Mouse (Mus musculus): ENCODE results near the gene Ogfod1. TPM values are rescaled to one million over a fixed set of nuclear protein-coding genes. Genes with fewer than 3 reads are reported as not detected.

Gene Ogfod1
- 11.9 and 16.3 TPM in 2 replicates for polyA plus RNA-seq (2014; fragmentation: Nextera tagmentation; extraction: Ambion mirVana)

- Histone ChIP-seq H3K27me3 (ENCODE audit: control insufficient read depth, insufficient read depth, low read length) (no peaks in the 10 kb centered on the region), H3K36me3 (ENCODE audit: control insufficient read depth, insufficient read depth, low read length) (0 out of 2 replicates have a peak, but pooled peaks cover 7% of the 10 kb centered on the region), H3K4me1 (ENCODE audit: control insufficient read depth, insufficient read depth, low read length) (peaks cover 22% of the 10 kb centered on the region), H3K27ac (replicated peaks; ENCODE audit: low read depth, low read length) (peak within 1 kb of the TSS; percentile 76), H3K9me3 (ENCODE audit: control insufficient read depth, low read length) (no peaks in the 10 kb centered on the region), H3K4me3 (replicated peaks; ENCODE audit: low read depth, low read length) (peak within 1 kb of the TSS; percentile 84), H3K4me2 (ENCODE audit: low read length) (peak within 1 kb of the TSS; percentile 94), H3K9ac (replicated peaks; ENCODE audit: low read length) (peak within 1 kb of the TSS; percentile 64)
- DNase-seq: peak; percentile 99
- ATAC-seq (ENCODE audit: low FRiP score, low TSS enrichment): peak; percentile 100
- under 1% methylated on average over 40 of the region's 41 CpGs for WGBS
Measured at GRCm38 (mm10) chr8:94036944-94037524, at the start of gene Ogfod1, which contains the start of gene Nudt21. Gene Ogfod1, plus strand, starts transcription at chr8:94037198. Gene Nudt21, minus strand, starts transcription at chr8:94037031.

GRCm38 (mm10) chr8:93989739-93990138 lies 47.3 kb upstream of the Ogfod1 start:
- H3K27ac ChIP-seq (replicated peaks; ENCODE audit: low read depth, low read length): no peak overlapping the region
- 0 out of 2 replicates have a peak, but pooled peaks cover 3% of the 10 kb centered on the region for H3K9me3 ChIP-seq (ENCODE audit: control insufficient read depth, low read length)
- H3K9ac ChIP-seq (replicated peaks; ENCODE audit: low read length): no peak overlapping the region
- H3K4me2 ChIP-seq (ENCODE audit: low read length): no peak overlapping the region
- no peak overlapping the region for H3K4me3 ChIP-seq (replicated peaks; ENCODE audit: low read depth, low read length)
- DNase-seq (no peak), ATAC-seq (ENCODE audit: low FRiP score, low TSS enrichment) (no peak)
- H3K4me1 ChIP-seq (ENCODE audit: control insufficient read depth, insufficient read depth, low read length): no peaks in the 10 kb centered on the region
- H3K27me3 ChIP-seq (ENCODE audit: control insufficient read depth, insufficient read depth, low read length): no peaks in the 10 kb centered on the region
- H3K36me3 ChIP-seq (ENCODE audit: control insufficient read depth, insufficient read depth, low read length): peaks cover 45% of the 10 kb centered on the region
- WGBS: 98% methylated on average over 4 of the region's 4 CpGs

GRCm38 (mm10) chr8:93998961-93999360 lies 38.0 kb upstream of the Ogfod1 start:
- ATAC-seq (ENCODE audit: low FRiP score, low TSS enrichment) (no peak), DNase-seq (no peak)
- Histone ChIP-seq H3K36me3 (ENCODE audit: control insufficient read depth, insufficient read depth, low read length) (peaks cover 59% of the 10 kb centered on the region), H3K4me3 (replicated peaks; ENCODE audit: low read depth, low read length) (no peak overlapping the region), H3K27me3 (ENCODE audit: control insufficient read depth, insufficient read depth, low read length) (no peaks in the 10 kb centered on the region), H3K27ac (replicated peaks; ENCODE audit: low read depth, low read length) (no peak overlapping the region), H3K4me2 (ENCODE audit: low read length) (no peak overlapping the region), H3K4me1 (ENCODE audit: control insufficient read depth, insufficient read depth, low read length) (no peaks in the 10 kb centered on the region), H3K9me3 (ENCODE audit: control insufficient read depth, low read length) (no peaks in the 10 kb centered on the region), H3K9ac (replicated peaks; ENCODE audit: low read length) (no peak overlapping the region)
- WGBS: 91% methylated on average over 2 of the region's 2 CpGs

GRCm38 (mm10) chr8:94004139-94004538 lies 32.9 kb upstream of the Ogfod1 start:
- Histone ChIP-seq H3K36me3 (ENCODE audit: control insufficient read depth, insufficient read depth, low read length) (peaks cover 44% of the 10 kb centered on the region), H3K27ac (replicated peaks; ENCODE audit: low read depth, low read length) (no peak overlapping the region), H3K9ac (replicated peaks; ENCODE audit: low read length) (no peak overlapping the region), H3K4me3 (replicated peaks; ENCODE audit: low read depth, low read length) (no peak overlapping the region), H3K9me3 (ENCODE audit: control insufficient read depth, low read length) (no peaks in the 10 kb centered on the region), H3K4me2 (ENCODE audit: low read length) (no peak overlapping the region), H3K27me3 (ENCODE audit: control insufficient read depth, insufficient read depth, low read length) (no peaks in the 10 kb centered on the region), H3K4me1 (ENCODE audit: control insufficient read depth, insufficient read depth, low read length) (peaks cover 5% of the 10 kb centered on the region; the same call in 1 of the 2 replicates)
- DNase-seq (no peak), ATAC-seq (ENCODE audit: low FRiP score, low TSS enrichment) (no peak)
- 90% methylated on average over 9 of the region's 9 CpGs for WGBS

GRCm38 (mm10) chr8:94009243-94009845 lies 27.7 kb upstream of the Ogfod1 start:
- 66% methylated on average over 15 of the region's 15 CpGs for WGBS
- H3K4me1 ChIP-seq (ENCODE audit: control insufficient read depth, insufficient read depth, low read length): peaks cover 26% of the 10 kb centered on the region
- H3K36me3 ChIP-seq (ENCODE audit: control insufficient read depth, insufficient read depth, low read length): peaks cover 4% of the 10 kb centered on the region; the same call in 1 of the 2 replicates
- H3K4me2 ChIP-seq (ENCODE audit: low read length): 0 out of 2 replicates have a peak overlapping the region, but pooled peaks have one; percentile 0
- no peak overlapping the region for H3K27ac ChIP-seq (replicated peaks; ENCODE audit: low read depth, low read length)
- H3K9me3 ChIP-seq (ENCODE audit: control insufficient read depth, low read length): no peaks in the 10 kb centered on the region
- no peak overlapping the region for H3K4me3 ChIP-seq (replicated peaks; ENCODE audit: low read depth, low read length)
- no peak overlapping the region for H3K9ac ChIP-seq (replicated peaks; ENCODE audit: low read length)
- ATAC-seq (ENCODE audit: low FRiP score, low TSS enrichment) (no peak), DNase-seq (no peak)
- H3K27me3 ChIP-seq (ENCODE audit: control insufficient read depth, insufficient read depth, low read length): no peaks in the 10 kb centered on the region

- no peak overlapping the region for H3K4me3 ChIP-seq (replicated peaks; ENCODE audit: low read depth, low read length)
- peak overlapping the region; percentile 85 for H3K4me2 ChIP-seq (ENCODE audit: low read length)
- 45% methylated on average over 2 of the region's 2 CpGs for WGBS
Measured at GRCm38 (mm10) chr8:94010101-94010705, 26.8 kb upstream of the Ogfod1 start.

GRCm38 (mm10) chr8:94011076-94012012 lies 25.7 kb upstream of the Ogfod1 start:
- H3K4me3 ChIP-seq (replicated peaks; ENCODE audit: low read depth, low read length): peak overlapping the region; percentile 98
- WGBS: 5% methylated on average over 48 of the region's 48 CpGs
- ATAC-seq (ENCODE audit: low FRiP score, low TSS enrichment) (no peak), DNase-seq (peak; percentile 8)
- no peaks in the 10 kb centered on the region for H3K27me3 ChIP-seq (ENCODE audit: control insufficient read depth, insufficient read depth, low read length)
- peak overlapping the region; percentile 97 for H3K27ac ChIP-seq (replicated peaks; ENCODE audit: low read depth, low read length)
- peak overlapping the region; percentile 98 for H3K9ac ChIP-seq (replicated peaks; ENCODE audit: low read length)
- no peaks in the 10 kb centered on the region for H3K9me3 ChIP-seq (ENCODE audit: control insufficient read depth, low read length)
- H3K36me3 ChIP-seq (ENCODE audit: control insufficient read depth, insufficient read depth, low read length): no peaks in the 10 kb centered on the region
- H3K4me2 ChIP-seq (ENCODE audit: low read length): peak overlapping the region; percentile 85
- H3K4me1 ChIP-seq (ENCODE audit: control insufficient read depth, insufficient read depth, low read length): peaks cover 26% of the 10 kb centered on the region

More at GRCm38 (mm10) chr8:94010101-94010705, 26.8 kb upstream of the Ogfod1 start:
- H3K9me3 ChIP-seq (ENCODE audit: control insufficient read depth, low read length): no peaks in the 10 kb centered on the region
- DNase-seq (no peak), ATAC-seq (ENCODE audit: low FRiP score, low TSS enrichment) (no peak)
- H3K9ac ChIP-seq (replicated peaks; ENCODE audit: low read length): no peak overlapping the region
- no peaks in the 10 kb centered on the region for H3K27me3 ChIP-seq (ENCODE audit: control insufficient read depth, insufficient read depth, low read length)
- H3K27ac ChIP-seq (replicated peaks; ENCODE audit: low read depth, low read length): no peak overlapping the region
- H3K4me1 ChIP-seq (ENCODE audit: control insufficient read depth, insufficient read depth, low read length): peaks cover 26% of the 10 kb centered on the region
- no peaks in the 10 kb centered on the region for H3K36me3 ChIP-seq (ENCODE audit: control insufficient read depth, insufficient read depth, low read length)
